Mouse (Mus musculus): ENCODE data around the gene Ppp1ca.

DNA sequence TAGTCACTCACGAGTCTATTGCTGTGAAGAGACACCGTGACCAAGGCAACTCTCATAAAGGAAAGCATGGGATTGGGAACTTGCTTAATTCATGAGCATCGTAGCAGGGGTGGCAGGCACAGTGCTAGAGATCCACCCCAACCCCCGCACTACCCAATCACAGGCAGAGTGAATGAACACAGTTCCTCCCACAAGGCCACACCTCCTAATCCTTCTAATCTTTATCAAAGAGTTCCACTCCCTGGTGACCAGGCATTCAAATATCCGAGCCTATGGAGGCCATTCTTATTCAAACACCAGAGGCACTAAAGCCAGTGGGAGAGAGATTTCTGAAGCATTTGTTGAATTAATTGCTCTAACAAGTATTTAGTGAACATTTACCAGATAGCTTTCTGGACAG is 45.9 kb upstream of the Ppp1ca start:
- TF ChIP-seq CTCF (IDR thresholded peaks at IDR 0.05; ENCODE audit: low read depth) (no peak), EP300 (IDR thresholded peaks at IDR 0.05; ENCODE audit: low read depth) (no peak)

Measured in liver, postnatal 0 days (tissue).